Mouse (Mus musculus): ENCODE results near the gene Hist4h4. TPM values are rescaled to one million over a fixed set of nuclear protein-coding genes. Genes with fewer than 3 reads are reported as not detected.

The Hist4h4 gene
- polyA plus RNA-seq (2014; fragmentation: Nextera tagmentation; extraction: Ambion mirVana): 0.17 and 0.51 TPM in 2 replicates

GRCm38 (mm10) chr6:136803739-136804633 lies at the start of gene Hist4h4:
Gene Hist4h4 (minus strand): TSS chr6:136804415.
- H3K27ac ChIP-seq (ENCODE audit: low read depth, low read length): peak within 1 kb of the TSS; percentile 100
- H3K9ac ChIP-seq (ENCODE audit: low read depth, low read length): peak within 1 kb of the TSS; percentile 99
- no peaks in the 10 kb centered on the region for H3K36me3 ChIP-seq (ENCODE audit: control insufficient read depth, insufficient read depth, low read length)
- ATAC-seq (replicated peaks; ENCODE audit: insufficient number of reproducible peaks, low FRiP score, low TSS enrichment): peak; percentile 73
- H3K4me3 ChIP-seq (ENCODE audit: low read depth, low read length): peak within 1 kb of the TSS; percentile 75
- H3K27me3 ChIP-seq (ENCODE audit: control insufficient read depth, insufficient read depth, low read length): no peaks in the 10 kb centered on the region
- H3K4me2 ChIP-seq: peak within 1 kb of the TSS; percentile 95
- peaks cover 3% of the 10 kb centered on the region for H3K4me1 ChIP-seq (ENCODE audit: control insufficient read depth, insufficient read depth, low read length)
- WGBS (ENCODE audit: insufficient replicate concordance): under 1% methylated on average over 50 of the region's 50 CpGs
- H3K9me3 ChIP-seq (replicated peaks; ENCODE audit: control insufficient read depth, low read length): no peaks in the 10 kb centered on the region

GRCm38 (mm10) chr6:136852762-136853161 lies 48.5 kb upstream of the Hist4h4 start:
- H3K4me3 ChIP-seq (ENCODE audit: low read depth, low read length): no peak overlapping the region
- peak overlapping the region; percentile 2 for H3K4me2 ChIP-seq
- no peak overlapping the region for H3K9ac ChIP-seq (ENCODE audit: low read depth, low read length)
- WGBS (ENCODE audit: insufficient replicate concordance): 44% methylated on average over 3 of the region's 3 CpGs
- no peak overlapping the region; the same call in 1 of the 2 replicates for H3K27ac ChIP-seq (ENCODE audit: low read depth, low read length)
- no peaks in the 10 kb centered on the region for H3K27me3 ChIP-seq (ENCODE audit: control insufficient read depth, insufficient read depth, low read length)
- H3K36me3 ChIP-seq (ENCODE audit: control insufficient read depth, insufficient read depth, low read length): 0 out of 2 replicates have a peak, but pooled peaks cover 3% of the 10 kb centered on the region
- no peaks in the 10 kb centered on the region for H3K9me3 ChIP-seq (replicated peaks; ENCODE audit: control insufficient read depth, low read length)
- H3K4me1 ChIP-seq (ENCODE audit: control insufficient read depth, insufficient read depth, low read length): peaks cover 25% of the 10 kb centered on the region
- no peak for ATAC-seq (replicated peaks; ENCODE audit: insufficient number of reproducible peaks, low FRiP score, low TSS enrichment)

GRCm38 (mm10) chr6:136852348-136852747 lies 48.1 kb upstream of the Hist4h4 start:
- Histone ChIP-seq H3K4me2 (no peak overlapping the region), H3K9ac (ENCODE audit: low read depth, low read length) (no peak overlapping the region), H3K9me3 (replicated peaks; ENCODE audit: control insufficient read depth, low read length) (no peaks in the 10 kb centered on the region), H3K4me1 (ENCODE audit: control insufficient read depth, insufficient read depth, low read length) (peaks cover 21% of the 10 kb centered on the region), H3K27me3 (ENCODE audit: control insufficient read depth, insufficient read depth, low read length) (no peaks in the 10 kb centered on the region), H3K27ac (ENCODE audit: low read depth, low read length) (no peak overlapping the region; the same call in 1 of the 2 replicates), H3K36me3 (ENCODE audit: control insufficient read depth, insufficient read depth, low read length) (0 out of 2 replicates have a peak, but pooled peaks cover 3% of the 10 kb centered on the region), H3K4me3 (ENCODE audit: low read depth, low read length) (no peak overlapping the region)
- ATAC-seq (replicated peaks; ENCODE audit: insufficient number of reproducible peaks, low FRiP score, low TSS enrichment): no peak
- WGBS (ENCODE audit: insufficient replicate concordance): 86% methylated on average over 4 of the region's 4 CpGs

GRCm38 (mm10) chr6:136850267-136850666 lies 46.1 kb upstream of the Hist4h4 start:
- Histone ChIP-seq H3K4me2 (no peak overlapping the region), H3K4me1 (ENCODE audit: control insufficient read depth, insufficient read depth, low read length) (peaks cover 10% of the 10 kb centered on the region), H3K27ac (ENCODE audit: low read depth, low read length) (peak overlapping the region; percentile 41; the same call in 1 of the 2 replicates), H3K4me3 (ENCODE audit: low read depth, low read length) (no peak overlapping the region), H3K9me3 (replicated peaks; ENCODE audit: control insufficient read depth, low read length) (no peaks in the 10 kb centered on the region), H3K36me3 (ENCODE audit: control insufficient read depth, insufficient read depth, low read length) (0 out of 2 replicates have a peak, but pooled peaks cover 3% of the 10 kb centered on the region), H3K9ac (ENCODE audit: low read depth, low read length) (no peak overlapping the region), H3K27me3 (ENCODE audit: control insufficient read depth, insufficient read depth, low read length) (no peaks in the 10 kb centered on the region)
- ATAC-seq (replicated peaks; ENCODE audit: insufficient number of reproducible peaks, low FRiP score, low TSS enrichment): no peak
- 66% methylated on average over 6 of the region's 6 CpGs for WGBS (ENCODE audit: insufficient replicate concordance)

- Histone ChIP-seq H3K27ac (ENCODE audit: low read depth, low read length) (no peak overlapping the region), H3K4me2 (no peak overlapping the region), H3K36me3 (ENCODE audit: control insufficient read depth, insufficient read depth, low read length) (0 out of 2 replicates have a peak, but pooled peaks cover 3% of the 10 kb centered on the region), H3K9ac (ENCODE audit: low read depth, low read length) (no peak overlapping the region), H3K4me1 (ENCODE audit: control insufficient read depth, insufficient read depth, low read length) (peaks cover 6% of the 10 kb centered on the region), H3K27me3 (ENCODE audit: control insufficient read depth, insufficient read depth, low read length) (no peaks in the 10 kb centered on the region), H3K4me3 (ENCODE audit: low read depth, low read length) (no peak overlapping the region), H3K9me3 (replicated peaks; ENCODE audit: control insufficient read depth, low read length) (no peaks in the 10 kb centered on the region)
- ATAC-seq (replicated peaks; ENCODE audit: insufficient number of reproducible peaks, low FRiP score, low TSS enrichment): no peak
- WGBS (ENCODE audit: insufficient replicate concordance): 81% methylated on average over 5 of the region's 5 CpGs
These were observed 44.8 kb upstream of the Hist4h4 start for GRCm38 (mm10) chr6:136848971-136849370.

- no peak overlapping the region for H3K9ac ChIP-seq (ENCODE audit: low read depth, low read length)
- no peak for ATAC-seq (replicated peaks; ENCODE audit: insufficient number of reproducible peaks, low FRiP score, low TSS enrichment)
- no peaks in the 10 kb centered on the region for H3K27me3 ChIP-seq (ENCODE audit: control insufficient read depth, insufficient read depth, low read length)
- H3K4me1 ChIP-seq (ENCODE audit: control insufficient read depth, insufficient read depth, low read length): peaks cover 6% of the 10 kb centered on the region
- H3K36me3 ChIP-seq (ENCODE audit: control insufficient read depth, insufficient read depth, low read length): 0 out of 2 replicates have a peak, but pooled peaks cover 3% of the 10 kb centered on the region
- no peaks in the 10 kb centered on the region for H3K9me3 ChIP-seq (replicated peaks; ENCODE audit: control insufficient read depth, low read length)
- no peak overlapping the region for H3K4me3 ChIP-seq (ENCODE audit: low read depth, low read length)
- no peak overlapping the region for H3K4me2 ChIP-seq
- no peak overlapping the region for H3K27ac ChIP-seq (ENCODE audit: low read depth, low read length)
- 76% methylated on average over 8 of the region's 8 CpGs for WGBS (ENCODE audit: insufficient replicate concordance)
These were observed 44.2 kb upstream of the Hist4h4 start for GRCm38 (mm10) chr6:136848399-136848798.

GRCm38 (mm10) chr6:136847790-136848189 lies 43.6 kb upstream of the Hist4h4 start:
- Histone ChIP-seq H3K9me3 (replicated peaks; ENCODE audit: control insufficient read depth, low read length) (no peaks in the 10 kb centered on the region), H3K27me3 (ENCODE audit: control insufficient read depth, insufficient read depth, low read length) (no peaks in the 10 kb centered on the region), H3K4me1 (ENCODE audit: control insufficient read depth, insufficient read depth, low read length) (peaks cover 5% of the 10 kb centered on the region), H3K36me3 (ENCODE audit: control insufficient read depth, insufficient read depth, low read length) (0 out of 2 replicates have a peak, but pooled peaks cover 3% of the 10 kb centered on the region), H3K9ac (ENCODE audit: low read depth, low read length) (no peak overlapping the region), H3K4me2 (no peak overlapping the region), H3K27ac (ENCODE audit: low read depth, low read length) (no peak overlapping the region), H3K4me3 (ENCODE audit: low read depth, low read length) (no peak overlapping the region)
- 21% methylated on average over 2 of the region's 2 CpGs for WGBS (ENCODE audit: insufficient replicate concordance)
- ATAC-seq (replicated peaks; ENCODE audit: insufficient number of reproducible peaks, low FRiP score, low TSS enrichment): no peak

GRCm38 (mm10) chr6:136847267-136847666 lies 43.1 kb upstream of the Hist4h4 start:
- no peak overlapping the region for H3K27ac ChIP-seq (ENCODE audit: low read depth, low read length)
- no peak overlapping the region for H3K4me2 ChIP-seq
- H3K27me3 ChIP-seq (ENCODE audit: control insufficient read depth, insufficient read depth, low read length): no peaks in the 10 kb centered on the region
- no peak overlapping the region for H3K4me3 ChIP-seq (ENCODE audit: low read depth, low read length)
- no peaks in the 10 kb centered on the region for H3K9me3 ChIP-seq (replicated peaks; ENCODE audit: control insufficient read depth, low read length)
- ATAC-seq (replicated peaks; ENCODE audit: insufficient number of reproducible peaks, low FRiP score, low TSS enrichment): no peak
- 85% methylated on average over 3 of the region's 3 CpGs for WGBS (ENCODE audit: insufficient replicate concordance)
- no peaks in the 10 kb centered on the region for H3K4me1 ChIP-seq (ENCODE audit: control insufficient read depth, insufficient read depth, low read length)
- 0 out of 2 replicates have a peak, but pooled peaks cover 3% of the 10 kb centered on the region for H3K36me3 ChIP-seq (ENCODE audit: control insufficient read depth, insufficient read depth, low read length)
- H3K9ac ChIP-seq (ENCODE audit: low read depth, low read length): no peak overlapping the region
